Mouse (Mus musculus): ENCODE measurements around the gene Acot7. TPM values are rescaled to one million over a fixed set of nuclear protein-coding genes. Genes with fewer than 3 reads are reported as not detected.

The Acot7 gene
- polyA plus RNA-seq, 1 experiment from 2014 or later: 51.1 TPM

GRCm38 (mm10) chr4:152179946-152180660 lies 2.2 kb downstream of the Acot7 start:
- Histone ChIP-seq H3K9me3 (ENCODE audit: control insufficient read depth, low read length) (no peaks in the 10 kb centered on the region), H3K4me2 (no peak overlapping the region), H3K4me3 (ENCODE audit: low read depth, low read length) (no peak overlapping the region), H3K36me3 (ENCODE audit: control insufficient read depth, insufficient read depth, low read length) (no peaks in the 10 kb centered on the region), H3K27ac (ENCODE audit: low read depth, low read length) (no peak overlapping the region), H3K4me1 (replicated peaks; ENCODE audit: control insufficient read depth, insufficient read depth, low read length) (peaks cover 18% of the 10 kb centered on the region), H3K9ac (ENCODE audit: low read depth, low read length) (no peak overlapping the region), H3K27me3 (replicated peaks; ENCODE audit: control insufficient read depth, insufficient read depth, low read length) (peaks cover 12% of the 10 kb centered on the region)
- 79% methylated on average over 16 of the region's 16 CpGs for WGBS
- DNase-seq (ENCODE audit: low spot score) (no peak), ATAC-seq (replicated peaks; ENCODE audit: low FRiP score) (no peak)

DNA sequence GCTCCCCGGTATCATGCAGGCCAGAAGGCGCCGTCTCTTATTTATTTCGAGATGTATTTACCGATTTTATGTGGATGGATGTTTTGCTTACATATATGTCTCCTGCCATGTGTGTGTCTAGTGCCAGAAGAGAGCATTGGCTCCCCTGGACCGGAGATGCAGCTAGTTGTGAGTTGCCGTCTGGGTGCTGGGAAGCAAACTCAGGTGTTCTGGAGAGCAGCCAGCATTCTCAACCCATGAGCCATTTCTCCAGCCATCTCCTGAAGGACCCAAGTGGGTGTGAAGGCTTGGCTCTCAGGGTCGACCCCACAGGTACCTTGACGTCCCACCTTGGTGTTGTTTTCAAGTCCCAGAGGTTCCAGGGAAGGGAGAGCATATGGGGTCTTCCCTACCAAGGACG lies 4.3 kb downstream of the Acot7 start:
- Histone ChIP-seq H3K9me3 (ENCODE audit: control insufficient read depth, low read length) (no peaks in the 10 kb centered on the region), H3K4me3 (ENCODE audit: low read depth, low read length) (no peak overlapping the region), H3K4me2 (no peak overlapping the region), H3K4me1 (replicated peaks; ENCODE audit: control insufficient read depth, insufficient read depth, low read length) (peaks cover 36% of the 10 kb centered on the region), H3K27me3 (replicated peaks; ENCODE audit: control insufficient read depth, insufficient read depth, low read length) (peaks cover 12% of the 10 kb centered on the region; the same call in 1 of the 2 replicates), H3K9ac (ENCODE audit: low read depth, low read length) (no peak overlapping the region), H3K27ac (ENCODE audit: low read depth, low read length) (no peak overlapping the region), H3K36me3 (ENCODE audit: control insufficient read depth, insufficient read depth, low read length) (no peaks in the 10 kb centered on the region)
- ATAC-seq (replicated peaks; ENCODE audit: low FRiP score) (no peak), DNase-seq (ENCODE audit: low spot score) (no peak)
- WGBS: 79% methylated on average over 10 of the region's 10 CpGs

- WGBS: 66% methylated on average over 7 of the region's 7 CpGs
- H3K36me3 ChIP-seq (ENCODE audit: control insufficient read depth, insufficient read depth, low read length): no peaks in the 10 kb centered on the region
- no peak overlapping the region for H3K4me3 ChIP-seq (ENCODE audit: low read depth, low read length)
- H3K27ac ChIP-seq (ENCODE audit: low read depth, low read length): no peak overlapping the region
- H3K9ac ChIP-seq (ENCODE audit: low read depth, low read length): no peak overlapping the region
- peaks cover 27% of the 10 kb centered on the region for H3K4me1 ChIP-seq (replicated peaks; ENCODE audit: control insufficient read depth, insufficient read depth, low read length)
- no peaks in the 10 kb centered on the region for H3K9me3 ChIP-seq (ENCODE audit: control insufficient read depth, low read length)
- H3K27me3 ChIP-seq (replicated peaks; ENCODE audit: control insufficient read depth, insufficient read depth, low read length): peaks cover 6% of the 10 kb centered on the region; the same call in 1 of the 2 replicates
- no peak overlapping the region for H3K4me2 ChIP-seq
- ATAC-seq (replicated peaks; ENCODE audit: low FRiP score) (no peak), DNase-seq (ENCODE audit: low spot score) (no peak)
Measured at GRCm38 (mm10) chr4:152184353-152185035, 6.6 kb downstream of the Acot7 start.

DNA sequence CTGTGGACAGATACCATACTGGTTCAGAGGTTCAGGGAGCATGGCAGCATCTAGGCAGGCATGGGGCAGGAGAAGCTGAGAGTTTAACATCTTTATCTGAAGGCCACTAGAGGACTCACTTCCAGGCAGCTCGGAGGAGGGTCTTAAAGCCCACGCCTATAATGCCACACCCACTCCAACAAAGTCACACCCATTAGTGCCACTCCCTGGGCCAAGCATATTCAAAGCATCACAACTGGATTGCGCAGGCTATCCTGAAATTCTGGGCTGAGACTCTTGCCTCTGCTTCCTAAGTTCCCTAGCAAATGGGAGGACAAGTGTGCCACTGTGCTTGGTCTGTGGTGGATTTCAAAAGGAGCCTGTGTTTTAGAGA lies 7.2 kb downstream of the Acot7 start:
- H3K27ac ChIP-seq (ENCODE audit: low read depth, low read length): peak overlapping the region; percentile 73
- H3K27me3 ChIP-seq (replicated peaks; ENCODE audit: control insufficient read depth, insufficient read depth, low read length): peaks cover 2% of the 10 kb centered on the region; the same call in 1 of the 2 replicates
- no peaks in the 10 kb centered on the region for H3K36me3 ChIP-seq (ENCODE audit: control insufficient read depth, insufficient read depth, low read length)
- 5% methylated on average over 3 of the region's 3 CpGs for WGBS
- DNase-seq (ENCODE audit: low spot score): no peak
- peak overlapping the region; percentile 45; the same call in 1 of the 2 replicates for H3K9ac ChIP-seq (ENCODE audit: low read depth, low read length)
- H3K4me1 ChIP-seq (replicated peaks; ENCODE audit: control insufficient read depth, insufficient read depth, low read length): peaks cover 33% of the 10 kb centered on the region
- H3K9me3 ChIP-seq (ENCODE audit: control insufficient read depth, low read length): no peaks in the 10 kb centered on the region
- peak; percentile 73 for ATAC-seq (replicated peaks; ENCODE audit: low FRiP score)
- H3K4me3 ChIP-seq (ENCODE audit: low read depth, low read length): peak overlapping the region; percentile 24
- peak overlapping the region; percentile 65 for H3K4me2 ChIP-seq

- peak overlapping the region; percentile 24 for H3K4me3 ChIP-seq (ENCODE audit: low read depth, low read length)
- WGBS: 4% methylated on average over 19 of the region's 19 CpGs
- peak overlapping the region; percentile 45 for H3K9ac ChIP-seq (ENCODE audit: low read depth, low read length)
Measured at GRCm38 (mm10) chr4:152185510-152186204, 7.7 kb downstream of the Acot7 start.

DNA sequence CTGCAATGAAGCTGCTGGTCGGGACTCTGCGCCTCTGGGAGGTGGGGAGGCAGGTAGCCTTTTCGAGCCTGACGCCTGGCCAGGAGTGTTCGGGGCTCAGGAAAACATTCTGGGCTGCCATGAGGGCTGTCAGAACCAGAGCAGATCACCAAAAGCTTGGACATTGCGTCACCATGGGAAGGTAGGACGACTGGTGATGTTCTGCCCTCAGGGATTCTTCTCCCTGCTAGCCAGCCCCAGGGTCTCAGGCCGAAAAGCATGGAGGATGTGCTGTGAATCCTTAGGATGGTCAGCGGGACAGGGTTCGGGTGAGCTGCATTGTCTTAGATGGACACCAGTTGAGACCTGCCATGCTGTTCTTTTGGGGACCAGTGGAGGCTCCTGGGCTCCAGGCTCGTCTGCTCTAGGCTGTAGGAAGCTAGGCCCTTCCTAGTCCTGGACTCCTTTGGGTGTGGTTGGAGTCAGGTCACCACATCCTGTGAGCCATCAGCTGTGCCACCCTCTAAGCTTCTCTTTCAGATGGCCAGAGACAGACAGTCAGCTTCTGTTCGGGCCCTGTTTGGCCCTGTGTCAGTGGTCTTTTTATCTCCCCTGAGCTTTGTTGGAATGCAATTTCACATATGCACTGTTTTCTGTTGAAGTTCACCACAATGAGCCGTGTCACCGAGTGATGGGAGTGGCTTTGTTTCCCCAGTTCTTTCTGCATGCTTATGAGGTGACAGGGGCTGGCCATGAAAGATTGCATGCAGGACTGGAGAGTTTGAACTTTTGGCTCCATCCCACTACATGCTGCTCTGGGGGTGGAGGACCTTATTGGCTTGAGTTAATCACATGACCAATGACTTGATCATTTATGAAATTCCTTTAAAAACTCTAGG lies 8.5 kb downstream of the Acot7 start:
- Histone ChIP-seq H3K4me3 (ENCODE audit: low read depth, low read length) (peak overlapping the region; percentile 24), H3K4me2 (peak overlapping the region; percentile 65), H3K27ac (ENCODE audit: low read depth, low read length) (peak overlapping the region; percentile 73), H3K36me3 (ENCODE audit: control insufficient read depth, insufficient read depth, low read length) (no peaks in the 10 kb centered on the region), H3K9me3 (ENCODE audit: control insufficient read depth, low read length) (no peaks in the 10 kb centered on the region), H3K27me3 (replicated peaks; ENCODE audit: control insufficient read depth, insufficient read depth, low read length) (no peaks in the 10 kb centered on the region), H3K9ac (ENCODE audit: low read depth, low read length) (peak overlapping the region; percentile 45), H3K4me1 (replicated peaks; ENCODE audit: control insufficient read depth, insufficient read depth, low read length) (peaks cover 46% of the 10 kb centered on the region)
- DNase-seq (ENCODE audit: low spot score) (no peak), ATAC-seq (replicated peaks; ENCODE audit: low FRiP score) (no peak)
- WGBS: 28% methylated on average over 14 of the region's 14 CpGs

More at GRCm38 (mm10) chr4:152185510-152186204, 7.7 kb downstream of the Acot7 start:
- Histone ChIP-seq H3K4me2 (peak overlapping the region; percentile 65), H3K27me3 (replicated peaks; ENCODE audit: control insufficient read depth, insufficient read depth, low read length) (no peaks in the 10 kb centered on the region), H3K9me3 (ENCODE audit: control insufficient read depth, low read length) (no peaks in the 10 kb centered on the region), H3K4me1 (replicated peaks; ENCODE audit: control insufficient read depth, insufficient read depth, low read length) (peaks cover 38% of the 10 kb centered on the region), H3K36me3 (ENCODE audit: control insufficient read depth, insufficient read depth, low read length) (no peaks in the 10 kb centered on the region), H3K27ac (ENCODE audit: low read depth, low read length) (peak overlapping the region; percentile 73)
- DNase-seq (ENCODE audit: low spot score) (peak; percentile 63), ATAC-seq (replicated peaks; ENCODE audit: low FRiP score) (peak; percentile 49)

GRCm38 (mm10) chr4:152187142-152187541 lies 9.2 kb downstream of the Acot7 start:
- H3K36me3 ChIP-seq (ENCODE audit: control insufficient read depth, insufficient read depth, low read length): no peaks in the 10 kb centered on the region
- H3K27ac ChIP-seq (ENCODE audit: low read depth, low read length): no peak overlapping the region
- no peak overlapping the region for H3K9ac ChIP-seq (ENCODE audit: low read depth, low read length)
- no peak overlapping the region for H3K4me3 ChIP-seq (ENCODE audit: low read depth, low read length)
- 76% methylated on average over 9 of the region's 9 CpGs for WGBS
- no peak for DNase-seq (ENCODE audit: low spot score)
- no peaks in the 10 kb centered on the region for H3K9me3 ChIP-seq (ENCODE audit: control insufficient read depth, low read length)
- no peak for ATAC-seq (replicated peaks; ENCODE audit: low FRiP score)
- peaks cover 47% of the 10 kb centered on the region for H3K4me1 ChIP-seq (replicated peaks; ENCODE audit: control insufficient read depth, insufficient read depth, low read length)
- H3K4me2 ChIP-seq: peak overlapping the region; percentile 65
- H3K27me3 ChIP-seq (replicated peaks; ENCODE audit: control insufficient read depth, insufficient read depth, low read length): no peaks in the 10 kb centered on the region

GRCm38 (mm10) chr4:152188651-152189050 lies 10.7 kb downstream of the Acot7 start:
- Histone ChIP-seq H3K27ac (ENCODE audit: low read depth, low read length) (no peak overlapping the region), H3K9ac (ENCODE audit: low read depth, low read length) (no peak overlapping the region), H3K4me2 (no peak overlapping the region), H3K4me1 (replicated peaks; ENCODE audit: control insufficient read depth, insufficient read depth, low read length) (peaks cover 50% of the 10 kb centered on the region), H3K27me3 (replicated peaks; ENCODE audit: control insufficient read depth, insufficient read depth, low read length) (no peaks in the 10 kb centered on the region), H3K4me3 (ENCODE audit: low read depth, low read length) (no peak overlapping the region), H3K9me3 (ENCODE audit: control insufficient read depth, low read length) (no peaks in the 10 kb centered on the region), H3K36me3 (ENCODE audit: control insufficient read depth, insufficient read depth, low read length) (no peaks in the 10 kb centered on the region)
- ATAC-seq (replicated peaks; ENCODE audit: low FRiP score) (no peak), DNase-seq (ENCODE audit: low spot score) (no peak)
- WGBS: 84% methylated on average over 2 of the region's 2 CpGs

All from liver, embryonic 11.5 days (tissue).